Mouse (Mus musculus) heart, postnatal 0 days (tissue): ENCODE results near the gene Pex14. TPM values are rescaled to one million over a fixed set of nuclear protein-coding genes. Genes with fewer than 3 reads are reported as not detected.

Experiments used
- ATAC-seq: fragments of 200-750 bp; cut with Nextera tagmentation; 2 replicates; pipeline ENCODE4 v1.8.0; 2017; ENCODE audit warnings: low read depth, moderate number of reproducible peaks, moderate library complexity; ENCODE audit not compliant: insufficient read depth
- DNase-seq: peaks from one replicate; pipeline ENCODE4 v3.0.0-alpha.2; 2016; ENCODE audit warnings: low spot score
- H3K27ac ChIP-seq: fragments of 300-500 bp; sonication (generic); 2 replicates; pipeline ENCODE4 v1.5.1; 2014; ENCODE audit warnings: low read depth, mild to moderate bottlenecking
- H3K27me3 ChIP-seq: fragments of 300-500 bp; sonication (generic); 2 replicates; pipeline ENCODE4 v1.6.1; 2014; ENCODE audit warnings: low read length, mixed read lengths; ENCODE audit not compliant: control insufficient read depth, insufficient read depth
- H3K36me3 ChIP-seq: fragments of 300-500 bp; sonication (generic); replicated peaks from 2 replicates; pipeline ENCODE4 v1.6.1; 2014; ENCODE audit warnings: low read length, mixed read lengths; ENCODE audit not compliant: control insufficient read depth, insufficient read depth
- H3K4me1 ChIP-seq: fragments of 300-500 bp; sonication (generic); 2 replicates; pipeline ENCODE4 v1.6.1; 2014; ENCODE audit warnings: antibody characterized with exemption; ENCODE audit not compliant: control insufficient read depth, insufficient read depth
- H3K4me2 ChIP-seq: fragments of 300-500 bp; sonication (generic); 2 replicates; pipeline ENCODE4 v1.6.1; 2014; ENCODE audit warnings: low read depth, mild to moderate bottlenecking, low read length, moderate library complexity
- H3K4me3 ChIP-seq: fragments of 300-500 bp; sonication (generic); 2 replicates; pipeline ENCODE4 v1.5.1; 2014; ENCODE audit warnings: low read depth, low read length
- H3K9ac ChIP-seq: fragments of 300-500 bp; sonication (generic); replicated peaks from 2 replicates; pipeline ENCODE4 v1.6.1; 2014; ENCODE audit warnings: low read depth, low read length, mixed read lengths
- H3K9me3 ChIP-seq: fragments of 300-500 bp; sonication (generic); replicated peaks from 2 replicates; pipeline ENCODE4 v1.6.1; 2016; ENCODE audit warnings: low read length; ENCODE audit not compliant: control insufficient read depth
- CTCF ChIP-seq: IDR thresholded peaks from 2 replicates; pipeline ENCODE4 v1.5.1; 2016; ENCODE audit warnings: antibody characterized with exemption, control low read depth, low read depth
- EP300 ChIP-seq: IDR thresholded peaks from 2 replicates; pipeline ENCODE4 v1.6.1; 2016; ENCODE audit warnings: antibody characterized with exemption, low read depth
- WGBS: fragments of 180-500 bp; shearing (Covaris S2); extraction: QIAGEN DNeasy Blood & Tissue Kit; methylation state at CpG from one replicate; pipeline ENCODE4 v1.1.7; 2014; 5-methylcytosine and 5-hydroxymethylcytosine counted together
- polyA plus RNA-seq: library from polyadenylated mRNA; unstranded; fragments of >200 nt; fragmentation: Nextera tagmentation; extraction: Ambion mirVana; gene quantifications from 2 replicates; pipeline ENCODE4 v1.2.1, GENCODE M21; 2015
- total RNA-seq: library from RNA; depleted of rRNA; stranded (reverse); fragments of >200 nt; gene quantifications from 2 replicates; pipeline ENCODE4 v1.2.3, GENCODE M21; 2014; ENCODE audit warnings: low replicate concordance

The Pex14 gene
- total and polyA plus RNA-seq, 2 experiments from 2014 or later = 38.1 to 43.9 TPM

GRCm38 (mm10) chr4:149131789-149132565 lies 32.3 kb upstream of the Pex14 start:
- 86% methylated on average over 21 of the region's 21 CpGs for WGBS
- Histone ChIP-seq H3K27ac (no peak overlapping the region), H3K4me2 (no peak overlapping the region), H3K36me3 (peaks cover 14% of the 10 kb centered on the region), H3K9me3 (no peaks in the 10 kb centered on the region), H3K27me3 (no peaks in the 10 kb centered on the region), H3K4me1 (peaks cover 5% of the 10 kb centered on the region; the same call in 1 of the 2 replicates), H3K9ac (no peak overlapping the region), H3K4me3 (no peak overlapping the region)
- TF ChIP-seq CTCF (no peak), EP300 (no peak)
- DNase-seq = no peak
- no peak for ATAC-seq

GRCm38 (mm10) chr4:149131021-149131752 lies 31.5 kb upstream of the Pex14 start:
- Histone ChIP-seq H3K4me2 (no peak overlapping the region), H3K27me3 (no peaks in the 10 kb centered on the region), H3K36me3 (peaks cover 14% of the 10 kb centered on the region), H3K4me3 (no peak overlapping the region), H3K27ac (no peak overlapping the region), H3K9me3 (no peaks in the 10 kb centered on the region), H3K4me1 (no peaks in the 10 kb centered on the region), H3K9ac (no peak overlapping the region)
- DNase-seq (no peak), ATAC-seq (no peak)
- 88% methylated on average over 23 of the region's 23 CpGs for WGBS
- TF ChIP-seq CTCF (no peak), EP300 (no peak)

GRCm38 (mm10) chr4:149128467-149128866 lies 28.8 kb upstream of the Pex14 start:
- ATAC-seq = no peak
- 86% methylated on average over 18 of the region's 18 CpGs for WGBS

GRCm38 (mm10) chr4:149126663-149127062 lies 27.0 kb upstream of the Pex14 start, which contains the start of gene Cort:
TSS of gene Cort (minus strand) at chr4:149126763.
- ATAC-seq = no peak

More at GRCm38 (mm10) chr4:149128467-149128866, 28.8 kb upstream of the Pex14 start:
- DNase-seq = no peak
- Histone ChIP-seq H3K9ac (no peak overlapping the region), H3K4me3 (no peak overlapping the region), H3K9me3 (no peaks in the 10 kb centered on the region), H3K4me1 (no peaks in the 10 kb centered on the region), H3K4me2 (no peak overlapping the region), H3K27ac (no peak overlapping the region), H3K36me3 (peaks cover 14% of the 10 kb centered on the region), H3K27me3 (no peaks in the 10 kb centered on the region)
- TF ChIP-seq CTCF = no peak
- no peak for TF ChIP-seq EP300

GRCm38 (mm10) chr4:149126115-149126509 lies 26.4 kb upstream of the Pex14 start:
- Histone ChIP-seq H3K27me3 (no peaks in the 10 kb centered on the region), H3K4me3 (no peak overlapping the region), H3K9ac (no peak overlapping the region), H3K4me2 (no peak overlapping the region), H3K4me1 (no peaks in the 10 kb centered on the region), H3K36me3 (peaks cover 12% of the 10 kb centered on the region), H3K27ac (no peak overlapping the region), H3K9me3 (no peaks in the 10 kb centered on the region)
- DNase-seq = no peak
- TF ChIP-seq CTCF = no peak
- no peak for TF ChIP-seq EP300
- whole genome bisulfite sequencing = 77% methylated on average over 6 of the region's 6 CpGs
- no peak for ATAC-seq

More at GRCm38 (mm10) chr4:149126663-149127062, 27.0 kb upstream of the Pex14 start, which contains the start of gene Cort:
- 73% methylated on average over 11 of the region's 11 CpGs for WGBS
- no peak within 1 kb of the TSS for H3K4me3 ChIP-seq
- no peaks in the 10 kb centered on the region for H3K27me3 ChIP-seq
- H3K27ac ChIP-seq = no peak within 1 kb of the TSS
- no peak within 1 kb of the TSS for H3K4me2 ChIP-seq
- DNase-seq = no peak
- H3K9ac ChIP-seq = no peak within 1 kb of the TSS
- H3K36me3 ChIP-seq = peaks cover 14% of the 10 kb centered on the region
- no peaks in the 10 kb centered on the region for H3K9me3 ChIP-seq
- TF ChIP-seq CTCF = no peak
- TF ChIP-seq EP300 = no peak
- H3K4me1 ChIP-seq = no peaks in the 10 kb centered on the region
